Mouse (Mus musculus): Measurements from ENCODE around the gene 4933430I17Rik.

Gene 4933430I17Rik

GRCm38 (mm10) chr4:62505991-62506390, 19.2 kb upstream of the 4933430I17Rik start:
- DNase-seq = no peak

- DNase-seq = no peak
These were observed 18.4 kb upstream of the 4933430I17Rik start for GRCm38 (mm10) chr4:62506798-62507197.

GRCm38 (mm10) chr4:62508839-62509238, 16.3 kb upstream of the 4933430I17Rik start:
- DNase-seq = no peak

GRCm38 (mm10) chr4:62509946-62510345, 15.2 kb upstream of the 4933430I17Rik start:
- no peak for DNase-seq

- DNase-seq = no peak
These were observed 11.1 kb upstream of the 4933430I17Rik start for GRCm38 (mm10) chr4:62513998-62514506.

- no peak for DNase-seq
These were observed 10.2 kb upstream of the 4933430I17Rik start for GRCm38 (mm10) chr4:62514995-62515394.

- DNase-seq = no peak
These were observed 9.7 kb upstream of the 4933430I17Rik start for GRCm38 (mm10) chr4:62515490-62515889.

GRCm38 (mm10) chr4:62516079-62516478, 9.1 kb upstream of the 4933430I17Rik start:
- no peak for DNase-seq

GRCm38 (mm10) chr4:62516579-62516978, 8.6 kb upstream of the 4933430I17Rik start:
- DNase-seq = no peak

GRCm38 (mm10) chr4:62517046-62517445, 8.1 kb upstream of the 4933430I17Rik start:
- DNase-seq = no peak

- DNase-seq = no peak
These were observed 7.4 kb upstream of the 4933430I17Rik start for GRCm38 (mm10) chr4:62517538-62518415.

GRCm38 (mm10) chr4:62518416-62519121, 6.6 kb upstream of the 4933430I17Rik start:
- DNase-seq = no peak

- DNase-seq = no peak
These were observed 5.9 kb upstream of the 4933430I17Rik start for GRCm38 (mm10) chr4:62519122-62519848.

GRCm38 (mm10) chr4:62519849-62520233, 5.3 kb upstream of the 4933430I17Rik start, which contains the start of gene Alad:
TSS of gene Alad (minus strand) at chr4:62519918.
- peak; percentile 85 for DNase-seq

- DNase-seq = no peak
These were observed 4.2 kb upstream of the 4933430I17Rik start for GRCm38 (mm10) chr4:62520892-62521400.

- DNase-seq = no peak
These were observed 281 bp downstream of the 4933430I17Rik start for GRCm38 (mm10) chr4:62525489-62525811.

GRCm38 (mm10) chr4:62526256-62526655, 1.1 kb downstream of the 4933430I17Rik start:
- no peak for DNase-seq

GRCm38 (mm10) chr4:62527655-62528054, 2.5 kb downstream of the 4933430I17Rik start:
- DNase-seq = no peak

- DNase-seq = no peak
These were observed 8.6 kb downstream of the 4933430I17Rik start for GRCm38 (mm10) chr4:62533729-62534128.

- DNase-seq = no peak
These were observed 16.6 kb downstream of the 4933430I17Rik start for GRCm38 (mm10) chr4:62541802-62542201.

GRCm38 (mm10) chr4:62543782-62544181, 18.6 kb downstream of the 4933430I17Rik start:
- no peak for DNase-seq

- DNase-seq = no peak
These were observed 19.6 kb downstream of the 4933430I17Rik start for GRCm38 (mm10) chr4:62544801-62545200.

GRCm38 (mm10) chr4:62551966-62552365, 26.8 kb downstream of the 4933430I17Rik start:
- DNase-seq = no peak
